Mouse (Mus musculus) myocyte (in vitro differentiated cells): ENCODE data around the gene Vsir. TPM values are rescaled to one million over a fixed set of nuclear protein-coding genes. Genes with fewer than 3 reads are reported as not detected.

Experiments used
- H3K27me3 ChIP-seq: one replicate; pipeline ENCODE4 v1.6.1; 2011; ENCODE audit not compliant: control insufficient read depth, insufficient read depth, insufficient read length
- H3K36me3 ChIP-seq: one replicate; pipeline ENCODE4 v1.6.1; 2011; ENCODE audit not compliant: control insufficient read depth, insufficient read depth
- H3K4me2 ChIP-seq: one replicate; pipeline ENCODE4 v1.6.1; 2011; ENCODE audit warnings: low read depth, control low read depth
- H3K4me3 ChIP-seq: one replicate; pipeline ENCODE4 v1.5.1; 2011; ENCODE audit warnings: mild to moderate bottlenecking, control low read depth, moderate library complexity
- H3K79me2 ChIP-seq: one replicate; pipeline ENCODE4 v1.6.1; 2011; ENCODE audit not compliant: control insufficient read depth, insufficient read depth
- H3ac ChIP-seq: one replicate; pipeline ENCODE4 v1.6.1; 2011; ENCODE audit not compliant: control insufficient read depth, insufficient read length
- CEBPB ChIP-seq: IDR thresholded peaks from 2 replicates; pipeline ENCODE4 v1.6.1; 2011; ENCODE audit warnings: mild to moderate bottlenecking, moderate library complexity; ENCODE audit not compliant: poor library complexity, insufficient read depth, severe bottlenecking
- E2F4 ChIP-seq: IDR thresholded peaks from one replicate; pipeline ENCODE4 v1.6.1; 2011; ENCODE audit warnings: mild to moderate bottlenecking, control low read depth, moderate library complexity; ENCODE audit not compliant: insufficient read depth
- MAX ChIP-seq: IDR thresholded peaks from one replicate; pipeline ENCODE4 v1.6.1; 2011; ENCODE audit warnings: low read depth, mild to moderate bottlenecking, control low read depth
- MYOD1 ChIP-seq, 3 experiments: IDR thresholded peaks; one replicate each; pipeline ENCODE4 v1.6.1; 2011; ENCODE audit warnings: control low read depth in 2 of 3, low read depth in 2 of 3, mild to moderate bottlenecking in 2 of 3, moderate library complexity in 1 of 3; ENCODE audit not compliant: insufficient read length in 2 of 3, control insufficient read depth in 1 of 3
- MYOG ChIP-seq, 3 experiments: IDR thresholded peaks; one replicate each; pipeline ENCODE4 v1.6.1; 2011; ENCODE audit warnings: control low read depth in 2 of 3, low read depth in 2 of 3, mild to moderate bottlenecking in 2 of 3; ENCODE audit not compliant: insufficient read length in 2 of 3, control insufficient read depth in 1 of 3, insufficient read depth in 1 of 3
- POLR2A ChIP-seq: IDR thresholded peaks from one replicate; pipeline ENCODE4 v1.6.1; 2011; ENCODE audit warnings: low read depth, mild to moderate bottlenecking, control low read depth, moderate library complexity; ENCODE audit not compliant: insufficient read length
- POLR2AphosphoS2 ChIP-seq: IDR thresholded peaks from one replicate; pipeline ENCODE4 v1.6.1; 2011; ENCODE audit warnings: low read depth, control low read depth; ENCODE audit not compliant: insufficient read length
- REST ChIP-seq: IDR thresholded peaks from one replicate; pipeline ENCODE4 v1.6.1; 2011; ENCODE audit warnings: mild to moderate bottlenecking, control low read depth, moderate library complexity; ENCODE audit not compliant: insufficient read depth, insufficient read length
- SRF ChIP-seq: IDR thresholded peaks from one replicate; pipeline ENCODE4 v1.6.1; 2011; ENCODE audit warnings: low read depth; ENCODE audit not compliant: control insufficient read depth, insufficient read length
- TCF12 ChIP-seq: IDR thresholded peaks from one replicate; pipeline ENCODE4 v1.6.1; 2011; ENCODE audit warnings: mild to moderate bottlenecking, control low read depth; ENCODE audit not compliant: poor library complexity, insufficient read depth, severe bottlenecking
- TCF3 ChIP-seq: IDR thresholded peaks from one replicate; pipeline ENCODE4 v1.6.1; 2011; ENCODE audit warnings: low read depth, control low read depth; ENCODE audit not compliant: insufficient read length
- USF1 ChIP-seq: IDR thresholded peaks from one replicate; pipeline ENCODE4 v1.6.1; 2011; ENCODE audit warnings: low read depth, mild to moderate bottlenecking, control low read depth, moderate library complexity
- polyA plus RNA-seq: library from polyadenylated mRNA; unstranded; fragments of >200 nt; fragmentation: generic; extraction: Trizol; gene quantifications from one replicate; pipeline ENCODE4 v1.2.1, GENCODE M21; 2012; ENCODE audit warnings: missing spikeins

Gene Vsir
- polyA plus RNA-seq, 1 experiment = 5.3 TPM

GRCm38 (mm10) chr10:60341528-60341927, 5.1 kb upstream of the Vsir start:
- Histone ChIP-seq H3K27me3 (peaks cover 8% of the 10 kb centered on the region), H3K79me2 (no peaks in the 10 kb centered on the region), H3K4me2 (no peak overlapping the region), H3K36me3 (no peaks in the 10 kb centered on the region), H3K4me3 (no peak overlapping the region), H3ac (no peak overlapping the region)
- no peak for TF ChIP-seq POLR2A
- TF ChIP-seq TCF12 = no peak
- TF ChIP-seq MAX = no peak
- TF ChIP-seq TCF3 = no peak
- no peak for TF ChIP-seq E2F4
- no peak for TF ChIP-seq MYOD1 (IDR thresholded peaks at IDR 0.05; ENCODE audit: control insufficient read depth in 1 of 3, insufficient read length in 2 of 3, low read depth in 2 of 3)
- TF ChIP-seq SRF = no peak
- no peak for TF ChIP-seq REST
- TF ChIP-seq MYOG (IDR thresholded peaks at IDR 0.05; ENCODE audit: control insufficient read depth in 1 of 3, insufficient read depth in 1 of 3, insufficient read length in 2 of 3, low read depth in 2 of 3) = no peak

DNA sequence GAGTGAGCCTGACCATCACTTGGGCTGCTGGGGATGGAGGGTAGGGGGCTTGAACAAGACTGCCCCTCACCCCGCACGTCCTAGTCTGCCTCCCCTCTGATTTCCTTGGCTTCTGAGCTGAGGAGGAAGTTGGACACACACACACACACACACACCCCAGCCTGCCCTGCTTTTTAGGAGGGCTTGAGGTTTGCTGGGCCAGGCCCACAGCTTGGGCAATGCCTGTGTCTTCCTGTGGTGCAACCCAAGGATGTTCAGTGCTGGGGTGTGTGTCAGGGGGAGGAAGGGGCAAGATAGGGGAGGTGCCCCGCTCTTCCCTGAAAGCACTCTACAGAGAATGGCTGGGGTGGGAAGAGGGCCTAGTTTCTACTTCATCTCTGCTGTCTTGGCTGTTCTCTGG, 2.5 kb upstream of the Vsir start:
- no peaks in the 10 kb centered on the region for H3K36me3 ChIP-seq

GRCm38 (mm10) chr10:60346056-60346455, 595 bp upstream of the Vsir start:
- Histone ChIP-seq H3ac (no peak overlapping the region), H3K79me2 (no peaks in the 10 kb centered on the region), H3K4me2 (no peak overlapping the region), H3K27me3 (no peaks in the 10 kb centered on the region), H3K36me3 (no peaks in the 10 kb centered on the region), H3K4me3 (no peak overlapping the region)
- TF ChIP-seq USF1 (no peak), E2F4 (no peak), TCF12 (no peak), SRF (no peak), POLR2AphosphoS2 (no peak), MYOG (IDR thresholded peaks at IDR 0.05; ENCODE audit: control insufficient read depth in 1 of 3, insufficient read depth in 1 of 3, insufficient read length in 2 of 3, low read depth in 2 of 3) (no peak), MYOD1 (IDR thresholded peaks at IDR 0.05; ENCODE audit: control insufficient read depth in 1 of 3, insufficient read length in 2 of 3, low read depth in 2 of 3) (no peak), REST (no peak), CEBPB (no peak), MAX (no peak), TCF3 (no peak), POLR2A (no peak)

More for the DNA sequence above, 2.5 kb upstream of the Vsir start:
- Histone ChIP-seq H3K4me2 (no peak overlapping the region), H3K27me3 (no peaks in the 10 kb centered on the region), H3K79me2 (no peaks in the 10 kb centered on the region), H3ac (no peak overlapping the region), H3K4me3 (no peak overlapping the region)
- TF ChIP-seq USF1 (no peak), CEBPB (no peak), POLR2AphosphoS2 (no peak), TCF3 (no peak), REST (no peak)

GRCm38 (mm10) chr10:60347768-60348610, 1.3 kb downstream of the Vsir start:
- peak overlapping the region; percentile 86 for H3K4me2 ChIP-seq
- no peaks in the 10 kb centered on the region for H3K79me2 ChIP-seq
- TF ChIP-seq POLR2AphosphoS2 = no peak
- TF ChIP-seq TCF3 = no peak
- no peak for TF ChIP-seq E2F4
- no peak for TF ChIP-seq REST
- TF ChIP-seq CEBPB = no peak
- TF ChIP-seq POLR2A = no peak
- TF ChIP-seq USF1 = no peak
- TF ChIP-seq SRF = no peak
- no peak for TF ChIP-seq MAX
- no peak for TF ChIP-seq MYOG (IDR thresholded peaks at IDR 0.05; ENCODE audit: control insufficient read depth in 1 of 3, insufficient read depth in 1 of 3, insufficient read length in 2 of 3, low read depth in 2 of 3)
- no peak for TF ChIP-seq TCF12
- no peak for TF ChIP-seq MYOD1 (IDR thresholded peaks at IDR 0.05; ENCODE audit: control insufficient read depth in 1 of 3, insufficient read length in 2 of 3, low read depth in 2 of 3)
- no peak overlapping the region for H3ac ChIP-seq
- H3K4me3 ChIP-seq = peak overlapping the region; percentile 15
- no peaks in the 10 kb centered on the region for H3K27me3 ChIP-seq
- no peaks in the 10 kb centered on the region for H3K36me3 ChIP-seq

GRCm38 (mm10) chr10:60349056-60349455, 2.4 kb downstream of the Vsir start:
- Histone ChIP-seq H3K4me2 (peak overlapping the region; percentile 46), H3K36me3 (no peaks in the 10 kb centered on the region), H3ac (no peak overlapping the region), H3K4me3 (no peak overlapping the region), H3K79me2 (no peaks in the 10 kb centered on the region), H3K27me3 (no peaks in the 10 kb centered on the region)
- TF ChIP-seq REST = no peak
- TF ChIP-seq MYOD1 (IDR thresholded peaks at IDR 0.05; ENCODE audit: control insufficient read depth in 1 of 3, insufficient read length in 2 of 3, low read depth in 2 of 3) = peak in 2 of 3 experiments; percentile 27 to 49
- no peak for TF ChIP-seq SRF
- 0 out of 2 replicates have a peak, but pooled peaks have one; percentile 18 for TF ChIP-seq CEBPB
- peak in 1 of 3 experiments; percentile 49 for TF ChIP-seq MYOG (IDR thresholded peaks at IDR 0.05; ENCODE audit: control insufficient read depth in 1 of 3, insufficient read depth in 1 of 3, insufficient read length in 2 of 3, low read depth in 2 of 3)
